In the genomic region with DNA sequence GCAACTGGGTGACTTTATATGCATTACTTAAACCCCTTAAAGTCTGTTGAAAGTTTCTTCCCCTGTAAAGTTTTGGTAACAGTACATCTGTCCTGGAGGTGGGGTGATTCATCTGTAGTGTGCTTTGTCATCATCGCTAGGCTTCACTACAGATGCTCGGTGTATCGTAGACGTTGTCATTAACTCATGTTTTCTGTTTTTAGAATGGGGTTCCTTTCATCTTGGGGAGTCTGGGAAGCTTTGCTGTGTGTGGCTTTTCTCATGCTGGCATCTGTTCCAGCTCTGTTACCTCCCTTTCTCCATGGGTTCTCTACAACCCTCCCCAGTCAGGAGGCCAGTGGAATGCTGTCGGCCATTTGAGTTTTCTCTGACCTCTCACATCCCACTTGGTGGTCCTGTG, we compare ENCODE assay signal across 30 mouse cellular contexts.
DNase-seq lines count a peak whose midpoint lies in the region; ATAC-seq lines count a peak whose summit lies in the region.
"Had no signal": no experiment of that assay in that cellular context is flagged by ENCODE, and none has a peak within 500 bp of the region (broad histone marks: within the 10 kb centered on the region; RNA-seq: fewer than 3 reads in every experiment).

No protein-coding gene starts in this region.

- DNase-seq in layer of hippocampus, adult 8-10 months (ENCODE audit: low spot score in 2 of 2), result peak; percentile 9 to 12
- DNase-seq in layer of hippocampus, postnatal 25 days (ENCODE audit: extremely low spot score in 1 of 2, low spot score in 1 of 2), result no peak
- DNase-seq in right cerebral cortex, adult 18-20 months, result peak; percentile 64
- no peak for DNase-seq in right cerebral cortex, postnatal 10 days (ENCODE audit: low spot score in 2 of 2)
- peak; percentile 39 to 47 for DNase-seq in frontal cortex, postnatal 36 days (ENCODE audit: low spot score in 2 of 2)
- DNase-seq in left cerebral cortex, postnatal 36 days (ENCODE audit: low spot score in 2 of 2), result peak; percentile 20 to 34
- no peak for DNase-seq in gastrocnemius, adult 18-20 months (ENCODE audit: low spot score)
- DNase-seq: adrenal gland, postnatal 14 days; cerebellum, adult 2 months; cerebellum, postnatal 14 days; gastrocnemius, postnatal 25 days; heart, adult 11 months; kidney, adult 2 months; liver; lung, adult 2 months; retina, postnatal 1 day; spleen, adult 18-20 months had no signal

- ATAC-seq in intestine, embryonic 15.5 days, result no peak
- ATAC-seq: CD4-positive, CD25-positive, alpha-beta regulatory T cell, adult 4 months; hindbrain, embryonic 16.5 days; midbrain, embryonic 15.5 days had no signal

- intact Hi-C loops in left cerebral cortex, postnatal 36 days (cut with DNase I), result no loop called here

- H3K9ac ChIP-seq in intestine, embryonic 15.5 days, result no peak overlapping the region
- H3K9ac ChIP-seq: embryonic facial prominence, embryonic 15.5 days; forebrain, embryonic 12.5 days; heart, embryonic 15.5 days; liver, embryonic 14.5 days; midbrain, embryonic 15.5 days; neural tube, embryonic 15.5 days had no signal

- H3K36me3 ChIP-seq in intestine, embryonic 15.5 days, result no peaks in the 10 kb centered on the region
- H3K36me3 ChIP-seq: embryonic facial prominence, embryonic 10.5 days; embryonic facial prominence, embryonic 15.5 days; forebrain, embryonic 12.5 days; heart, embryonic 10.5 days; heart, embryonic 15.5 days; midbrain, embryonic 10.5 days; midbrain, embryonic 15.5 days; neural tube, embryonic 15.5 days had no signal

- WGBS in intestine, embryonic 15.5 days, result 55% methylated on average over 5 of the region's 5 CpGs

- H3K27ac ChIP-seq in intestine, embryonic 15.5 days, result no peak overlapping the region
- H3K27ac ChIP-seq: embryonic facial prominence, embryonic 10.5 days; embryonic facial prominence, embryonic 15.5 days; forebrain, embryonic 12.5 days; heart, embryonic 10.5 days; heart, embryonic 15.5 days; liver, embryonic 14.5 days; midbrain, embryonic 10.5 days; midbrain, embryonic 15.5 days; neural tube, embryonic 15.5 days; stomach, postnatal 0 days had no signal

- H3K4me3 ChIP-seq in intestine, embryonic 15.5 days (replicated peaks), result no peak overlapping the region
- H3K4me3 ChIP-seq: embryonic facial prominence, embryonic 10.5 days; embryonic facial prominence, embryonic 15.5 days; forebrain, embryonic 12.5 days; heart, embryonic 10.5 days; heart, embryonic 15.5 days; midbrain, embryonic 10.5 days; midbrain, embryonic 15.5 days; neural tube, embryonic 15.5 days had no signal

- no peaks in the 10 kb centered on the region; the same call in 1 of the 2 replicates for H3K4me1 ChIP-seq in intestine, embryonic 15.5 days (replicated peaks)
- H3K4me1 ChIP-seq: embryonic facial prominence, embryonic 10.5 days; embryonic facial prominence, embryonic 15.5 days; forebrain, embryonic 12.5 days; heart, embryonic 10.5 days; heart, embryonic 15.5 days; midbrain, embryonic 15.5 days; neural tube, embryonic 15.5 days had no signal

- no peaks in the 10 kb centered on the region for H3K9me3 ChIP-seq in intestine, embryonic 15.5 days
- H3K9me3 ChIP-seq: embryonic facial prominence, embryonic 10.5 days; embryonic facial prominence, embryonic 15.5 days; forebrain, embryonic 12.5 days; heart, embryonic 10.5 days; heart, embryonic 15.5 days; midbrain, embryonic 10.5 days; midbrain, embryonic 15.5 days; neural tube, embryonic 15.5 days had no signal

- H3K4me2 ChIP-seq in intestine, embryonic 15.5 days (replicated peaks), result no peak overlapping the region
- H3K4me2 ChIP-seq: embryonic facial prominence, embryonic 15.5 days; forebrain, embryonic 12.5 days; heart, embryonic 15.5 days; midbrain, embryonic 15.5 days; neural tube, embryonic 15.5 days had no signal

- H3K27me3 ChIP-seq in intestine, embryonic 15.5 days (replicated peaks), result no peaks in the 10 kb centered on the region
- H3K27me3 ChIP-seq: embryonic facial prominence, embryonic 15.5 days; forebrain, embryonic 12.5 days; heart, embryonic 15.5 days; midbrain, embryonic 15.5 days; neural tube, embryonic 15.5 days had no signal

Comparison
In these comparisons a context has a peak if more than half of its experiments do, and no peak if none do; other contexts are left out.
1. DNase-seq: peak in layer of hippocampus, adult 8-10 months (2 of 2), right cerebral cortex, adult 18-20 months (single experiment), frontal cortex, postnatal 36 days (2 of 2) and left cerebral cortex, postnatal 36 days (2 of 2); none in layer of hippocampus, postnatal 25 days (0 of 2), right cerebral cortex, postnatal 10 days (0 of 2) and gastrocnemius, adult 18-20 months (single experiment).